Mouse (Mus musculus) naive thymus-derived CD4-positive, alpha-beta T cell, adult 5 months (primary cell): ENCODE data around the gene Gm8765. TPM values are rescaled to one million over a fixed set of nuclear protein-coding genes. Genes with fewer than 3 reads are reported as not detected.

Experiments
- polyA plus RNA-seq: library from polyadenylated mRNA; unstranded; fragments of 100-300 nt; shearing (Covaris generic); gene quantifications from one replicate; pipeline ENCODE4 v1.2.1, GENCODE M21; 2017

The Gm8765 gene
- polyA plus RNA-seq, result not detected

GRCm38 (mm10) chr13:50698012-50698411, at the start of gene Gm8765:
Gm8765 (plus strand) TSS chr13:50698312.

Other genes with a start within 250 kb of the Gm8765 start
- gene Nutm2, start 231.0 kb upstream of the Gm8765 start, polyA plus RNA-seq, result not detected
- gene Gm904, start 55.1 kb upstream of the Gm8765 start, polyA plus RNA-seq, result not detected